Mouse (Mus musculus): ENCODE measurements around the gene Ispd. TPM values are rescaled to one million over a fixed set of nuclear protein-coding genes. Genes with fewer than 3 reads are reported as not detected.
"Not testable (repeated sequence)": the region's sequence is repeated elsewhere in the genome, so short reads cannot be mapped to it uniquely, and the experiment has no call there.

Gene Ispd
- polyA plus RNA-seq, 1 experiment from 2014 or later = 7.4 TPM

- 84% methylated on average over 4 of the region's 4 CpGs for WGBS
- Histone ChIP-seq H3K27me3 (replicated peaks; ENCODE audit: insufficient read depth, low read length) (no peaks in the 10 kb centered on the region), H3K4me3 (ENCODE audit: low read depth, low read length) (no peak overlapping the region), H3K27ac (ENCODE audit: low read length) (no peak overlapping the region), H3K4me2 (replicated peaks; ENCODE audit: low read depth, low read length) (no peak overlapping the region), H3K4me1 (ENCODE audit: insufficient read depth, low read depth, low read length) (no peaks in the 10 kb centered on the region), H3K9me3 (ENCODE audit: low read length) (no peaks in the 10 kb centered on the region), H3K9ac (replicated peaks; ENCODE audit: low read depth) (no peak overlapping the region), H3K36me3 (ENCODE audit: insufficient read depth, low read length) (no peaks in the 10 kb centered on the region)
- TF ChIP-seq EP300 (IDR thresholded peaks at IDR 0.05) (no peak), CTCF (IDR thresholded peaks at IDR 0.05) (no peak)
- ATAC-seq = no peak
- no peak for DNase-seq (ENCODE audit: low spot score)
Observed at GRCm38 (mm10) chr12:36364013-36364412, 17.2 kb upstream of the Ispd start.

- Histone ChIP-seq H3K36me3 (ENCODE audit: insufficient read depth, low read length) (no peaks in the 10 kb centered on the region), H3K27ac (ENCODE audit: low read length) (no peak overlapping the region), H3K9me3 (ENCODE audit: low read length) (no peaks in the 10 kb centered on the region), H3K4me1 (ENCODE audit: insufficient read depth, low read depth, low read length) (no peaks in the 10 kb centered on the region), H3K4me2 (replicated peaks; ENCODE audit: low read depth, low read length) (no peak overlapping the region), H3K9ac (replicated peaks; ENCODE audit: low read depth) (no peak overlapping the region), H3K4me3 (ENCODE audit: low read depth, low read length) (no peak overlapping the region), H3K27me3 (replicated peaks; ENCODE audit: insufficient read depth, low read length) (no peaks in the 10 kb centered on the region)
- DNase-seq (ENCODE audit: low spot score) = peak; percentile 27
- WGBS = 51% methylated on average over 4 of the region's 4 CpGs
- TF ChIP-seq CTCF (IDR thresholded peaks at IDR 0.05) = peak; percentile 74
- TF ChIP-seq EP300 (IDR thresholded peaks at IDR 0.05) = no peak
- ATAC-seq = no peak
Observed at GRCm38 (mm10) chr12:36373237-36373998, 7.8 kb upstream of the Ispd start.

GRCm38 (mm10) chr12:36376391-36376790 lies 4.9 kb upstream of the Ispd start:
- WGBS = 79% methylated on average over 2 of the region's 4 CpGs
- H3K36me3 ChIP-seq (ENCODE audit: insufficient read depth, low read length); DNase-seq (ENCODE audit: low spot score); H3K9me3 ChIP-seq (ENCODE audit: low read length); H3K4me2 ChIP-seq (replicated peaks; ENCODE audit: low read depth, low read length); ATAC-seq; H3K9ac ChIP-seq (replicated peaks; ENCODE audit: low read depth); H3K27me3 ChIP-seq (replicated peaks; ENCODE audit: insufficient read depth, low read length); H3K4me1 ChIP-seq (ENCODE audit: insufficient read depth, low read depth, low read length); H3K4me3 ChIP-seq (ENCODE audit: low read depth, low read length); H3K27ac ChIP-seq (ENCODE audit: low read length): not testable (repeated sequence)

- 47% methylated on average over 3 of the region's 3 CpGs for WGBS
- Histone ChIP-seq H3K4me1 (ENCODE audit: insufficient read depth, low read depth, low read length) (no peaks in the 10 kb centered on the region), H3K36me3 (ENCODE audit: insufficient read depth, low read length) (no peaks in the 10 kb centered on the region), H3K4me3 (ENCODE audit: low read depth, low read length) (no peak overlapping the region), H3K9ac (replicated peaks; ENCODE audit: low read depth) (no peak overlapping the region), H3K4me2 (replicated peaks; ENCODE audit: low read depth, low read length) (no peak overlapping the region), H3K9me3 (ENCODE audit: low read length) (no peaks in the 10 kb centered on the region), H3K27me3 (replicated peaks; ENCODE audit: insufficient read depth, low read length) (no peaks in the 10 kb centered on the region), H3K27ac (ENCODE audit: low read length) (no peak overlapping the region)
- DNase-seq (ENCODE audit: low spot score) = peak; percentile 6
- no peak for ATAC-seq
- TF ChIP-seq EP300 (IDR thresholded peaks at IDR 0.05) = no peak
- TF ChIP-seq CTCF (IDR thresholded peaks at IDR 0.05) = no peak
Observed at GRCm38 (mm10) chr12:36380254-36380653, 996 bp upstream of the Ispd start.

- Histone ChIP-seq H3K9ac (replicated peaks; ENCODE audit: low read depth) (no peak overlapping the region), H3K4me2 (replicated peaks; ENCODE audit: low read depth, low read length) (peak overlapping the region; percentile 83), H3K4me1 (ENCODE audit: insufficient read depth, low read depth, low read length) (no peaks in the 10 kb centered on the region), H3K27ac (ENCODE audit: low read length) (no peak overlapping the region), H3K4me3 (ENCODE audit: low read depth, low read length) (peak overlapping the region; percentile 77; the same call in 1 of the 2 replicates), H3K36me3 (ENCODE audit: insufficient read depth, low read length) (no peaks in the 10 kb centered on the region), H3K9me3 (ENCODE audit: low read length) (no peaks in the 10 kb centered on the region), H3K27me3 (replicated peaks; ENCODE audit: insufficient read depth, low read length) (no peaks in the 10 kb centered on the region)
- DNase-seq (ENCODE audit: low spot score) (peak; percentile 24), ATAC-seq (no peak)
- 49% methylated on average over 5 of the region's 5 CpGs for WGBS
- no peak for TF ChIP-seq CTCF (IDR thresholded peaks at IDR 0.05)
- TF ChIP-seq EP300 (IDR thresholded peaks at IDR 0.05) = no peak
Observed at GRCm38 (mm10) chr12:36380806-36381205, 444 bp upstream of the Ispd start.

- Histone ChIP-seq H3K9ac (replicated peaks; ENCODE audit: low read depth) (no peak overlapping the region), H3K27me3 (replicated peaks; ENCODE audit: insufficient read depth, low read length) (no peaks in the 10 kb centered on the region), H3K4me2 (replicated peaks; ENCODE audit: low read depth, low read length) (no peak overlapping the region), H3K4me3 (ENCODE audit: low read depth, low read length) (no peak overlapping the region), H3K9me3 (ENCODE audit: low read length) (no peaks in the 10 kb centered on the region), H3K27ac (ENCODE audit: low read length) (no peak overlapping the region), H3K36me3 (ENCODE audit: insufficient read depth, low read length) (no peaks in the 10 kb centered on the region), H3K4me1 (ENCODE audit: insufficient read depth, low read depth, low read length) (no peaks in the 10 kb centered on the region)
- 34% methylated on average over 6 of the region's 6 CpGs for WGBS
- TF ChIP-seq EP300 (IDR thresholded peaks at IDR 0.05) = no peak
- TF ChIP-seq CTCF (IDR thresholded peaks at IDR 0.05) = no peak
- DNase-seq (ENCODE audit: low spot score) (no peak), ATAC-seq (no peak)
Observed at GRCm38 (mm10) chr12:36385386-36385785, 4.1 kb downstream of the Ispd start.

All from lung, postnatal 0 days (tissue).